Mouse (Mus musculus) ES-Bruce4 (cell line): ENCODE results near the gene Adgre5. TPM values are rescaled to one million over a fixed set of nuclear protein-coding genes. Genes with fewer than 3 reads are reported as not detected.
A peak's percentile ranks its signal among the peaks of the same experiment; 100 is the strongest.

Experiments
- H3K27ac ChIP-seq: 2 replicates; pipeline ENCODE4 v1.5.1; 2012; ENCODE audit warnings: low read length, inconsistent platforms; ENCODE audit not compliant: insufficient read depth
- H3K27me3 ChIP-seq: 2 replicates; pipeline ENCODE4 v1.6.1; 2012; ENCODE audit warnings: mild to moderate bottlenecking, low read length, inconsistent platforms; ENCODE audit not compliant: control insufficient read depth, poor library complexity, insufficient read depth, severe bottlenecking
- H3K36me3 ChIP-seq: 2 replicates; pipeline ENCODE4 v1.6.1; 2012; ENCODE audit warnings: inconsistent platforms, mild to moderate bottlenecking, low read length, moderate library complexity; ENCODE audit not compliant: control insufficient read depth, poor library complexity, insufficient read depth, severe bottlenecking
- H3K4me1 ChIP-seq: one replicate; pipeline ENCODE4 v1.8.1; 2011; ENCODE audit warnings: low read length; ENCODE audit not compliant: control insufficient read depth, insufficient read depth
- H3K4me3 ChIP-seq: 2 replicates; pipeline ENCODE4 v1.5.1; 2011; ENCODE audit warnings: low read depth, mild to moderate bottlenecking, low read length
- H3K9ac ChIP-seq: 2 replicates; pipeline ENCODE4 v1.6.1; 2012; ENCODE audit warnings: low read depth, mild to moderate bottlenecking, inconsistent platforms; ENCODE audit not compliant: poor library complexity, severe bottlenecking
- H3K9me3 ChIP-seq: replicated peaks from 2 replicates; pipeline ENCODE4 v1.6.1; 2012; ENCODE audit warnings: mild to moderate bottlenecking, low read length, inconsistent platforms; ENCODE audit not compliant: control insufficient read depth, poor library complexity, insufficient read depth, severe bottlenecking
- CTCF ChIP-seq: IDR thresholded peaks from one replicate; pipeline ENCODE4 v1.8.1; 2011; ENCODE audit warnings: low read depth, low read length
- EP300 ChIP-seq: IDR thresholded peaks from 2 replicates; pipeline ENCODE4 v1.6.1; 2011; ENCODE audit warnings: low read depth, low read length; ENCODE audit not compliant: insufficient read depth
- POLR2A ChIP-seq: IDR thresholded peaks from one replicate; pipeline ENCODE4 v1.8.1; 2011; ENCODE audit warnings: low read length; ENCODE audit not compliant: insufficient read depth
- polyA plus RNA-seq: library from polyadenylated mRNA; stranded (reverse); fragments of >200 nt; gene quantifications from 2 replicates; pipeline ENCODE4 v1.2.4, GENCODE M21; 2011; ENCODE audit warnings: low read depth; ENCODE audit not compliant: missing spikeins, insufficient read depth, insufficient read length

The Adgre5 gene
- polyA plus RNA-seq, 1 experiment = 17.5 TPM

- H3K36me3 ChIP-seq = no peaks in the 10 kb centered on the region
- H3K9me3 ChIP-seq = no peaks in the 10 kb centered on the region
- no peak overlapping the region for H3K4me3 ChIP-seq
- TF ChIP-seq CTCF (no peak), POLR2A (no peak), EP300 (no peak)
- H3K27me3 ChIP-seq = no peaks in the 10 kb centered on the region
- H3K4me1 ChIP-seq = peaks cover 4% of the 10 kb centered on the region
- H3K27ac ChIP-seq = no peak overlapping the region
- H3K9ac ChIP-seq = no peak overlapping the region
Measured at GRCm38 (mm10) chr8:83748708-83749107, 7.6 kb upstream of the Adgre5 start.

- Histone ChIP-seq H3K9me3 (no peaks in the 10 kb centered on the region), H3K9ac (peak overlapping the region; percentile 44), H3K4me1 (peaks cover 4% of the 10 kb centered on the region), H3K27ac (no peak overlapping the region), H3K36me3 (no peaks in the 10 kb centered on the region), H3K4me3 (peak overlapping the region; percentile 38), H3K27me3 (no peaks in the 10 kb centered on the region)
- TF ChIP-seq POLR2A (no peak), CTCF (no peak), EP300 (no peak)
Measured at GRCm38 (mm10) chr8:83747661-83748346, 6.7 kb upstream of the Adgre5 start.

- Histone ChIP-seq H3K27ac (no peak overlapping the region), H3K9me3 (no peaks in the 10 kb centered on the region), H3K36me3 (no peaks in the 10 kb centered on the region), H3K4me3 (no peak overlapping the region), H3K9ac (no peak overlapping the region), H3K4me1 (peaks cover 3% of the 10 kb centered on the region), H3K27me3 (no peaks in the 10 kb centered on the region)
- no peak for TF ChIP-seq EP300
- TF ChIP-seq POLR2A = no peak
- no peak for TF ChIP-seq CTCF
Measured at GRCm38 (mm10) chr8:83744070-83744469, 2.9 kb upstream of the Adgre5 start.

- H3K27ac ChIP-seq = no peak overlapping the region
- H3K36me3 ChIP-seq = no peaks in the 10 kb centered on the region
- peaks cover 3% of the 10 kb centered on the region for H3K4me1 ChIP-seq
- H3K9ac ChIP-seq = 0 out of 2 replicates have a peak overlapping the region, but pooled peaks have one; percentile 61
- TF ChIP-seq EP300 (no peak), POLR2A (no peak), CTCF (no peak)
- no peaks in the 10 kb centered on the region for H3K27me3 ChIP-seq
- H3K9me3 ChIP-seq = no peaks in the 10 kb centered on the region
- no peak overlapping the region for H3K4me3 ChIP-seq
Measured at GRCm38 (mm10) chr8:83742968-83743367, 1.8 kb upstream of the Adgre5 start.

GRCm38 (mm10) chr8:83741849-83742655, 926 bp upstream of the Adgre5 start:
- H3K27ac ChIP-seq = peak overlapping the region; percentile 54
- peak overlapping the region; percentile 61 for H3K9ac ChIP-seq
- no peaks in the 10 kb centered on the region for H3K27me3 ChIP-seq
- TF ChIP-seq POLR2A (no peak), CTCF (no peak), EP300 (no peak)
- H3K4me3 ChIP-seq = peak overlapping the region; percentile 64
- H3K36me3 ChIP-seq = no peaks in the 10 kb centered on the region
- peaks cover 3% of the 10 kb centered on the region for H3K4me1 ChIP-seq
- no peaks in the 10 kb centered on the region for H3K9me3 ChIP-seq

GRCm38 (mm10) chr8:83740586-83740975, 545 bp downstream of the Adgre5 start:
- no peaks in the 10 kb centered on the region for H3K9me3 ChIP-seq
- no peak for TF ChIP-seq POLR2A
- no peaks in the 10 kb centered on the region for H3K36me3 ChIP-seq
- H3K4me1 ChIP-seq = peaks cover 3% of the 10 kb centered on the region
- H3K27me3 ChIP-seq = no peaks in the 10 kb centered on the region
- peak overlapping the region; percentile 61 for H3K9ac ChIP-seq
- peak overlapping the region; percentile 91 for H3K27ac ChIP-seq
- peak overlapping the region; percentile 64 for H3K4me3 ChIP-seq
